ENCODE assay signal across 7 mouse cellular contexts in genomic region chr13:29835170-29835569, GRCm38 (mm10). TPM values are rescaled to one million over a fixed set of nuclear protein-coding genes. Genes with fewer than 3 reads are reported as not detected.
DNase-seq lines count a peak whose midpoint lies in the region; ATAC-seq and TF ChIP-seq lines count a peak whose summit lies in the region.

No protein-coding gene starts in this region.

- H3K27me3 ChIP-seq in embryonic facial prominence, embryonic 14.5 days (replicated peaks; ENCODE audit: control insufficient read depth, insufficient read depth, low read length) = no peaks in the 10 kb centered on the region
- H3K27me3 ChIP-seq in liver, embryonic 14.5 days (ENCODE audit: control insufficient read depth, insufficient read depth, low read length) = no peaks in the 10 kb centered on the region

- H3K4me1 ChIP-seq in embryonic facial prominence, embryonic 14.5 days (ENCODE audit: control insufficient read depth, insufficient read depth, low read length) = no peaks in the 10 kb centered on the region
- no peaks in the 10 kb centered on the region for H3K4me1 ChIP-seq in liver, embryonic 14.5 days (replicated peaks; ENCODE audit: control insufficient read depth in 2 of 2, insufficient read depth in 2 of 2, low read length in 1 of 2)

- intact Hi-C loops in left cerebral cortex, postnatal 36 days (cut with DNase I) = loop anchor here (2.0 to 5.0 kb wide), 2 partner anchors 876 to 1418 kb away; no protein-coding TSS in a partner anchor

- ATAC-seq in embryonic facial prominence, embryonic 14.5 days (ENCODE audit: low read depth) = no peak
- no peak for ATAC-seq in liver, embryonic 14.5 days (ENCODE audit: insufficient read depth)

- H3K9ac ChIP-seq in embryonic facial prominence, embryonic 14.5 days (ENCODE audit: low read depth, low read length) = no peak overlapping the region
- H3K9ac ChIP-seq in liver, embryonic 14.5 days (replicated peaks) = no peak overlapping the region

- no peak for TF ChIP-seq EP300 in liver, embryonic 14.5 days (IDR thresholded peaks at IDR 0.05; ENCODE audit: low read depth)

- H3K4me3 ChIP-seq in embryonic facial prominence, embryonic 14.5 days (ENCODE audit: low read depth, low read length) = no peak overlapping the region
- no peak overlapping the region for H3K4me3 ChIP-seq in liver, embryonic 14.5 days (ENCODE audit: insufficient read depth in 1 of 2, low read depth in 2 of 2, low read length in 2 of 2)

- no peak overlapping the region for H3K4me2 ChIP-seq in embryonic facial prominence, embryonic 14.5 days (ENCODE audit: low read depth, low read length)
- no peak overlapping the region for H3K4me2 ChIP-seq in liver, embryonic 14.5 days (ENCODE audit: low read depth)

- H3K9me3 ChIP-seq in embryonic facial prominence, embryonic 14.5 days (ENCODE audit: control insufficient read depth, low read length) = no peaks in the 10 kb centered on the region
- no peaks in the 10 kb centered on the region for H3K9me3 ChIP-seq in liver, embryonic 14.5 days (ENCODE audit: control insufficient read depth, low read length)

- no peak overlapping the region for H3K27ac ChIP-seq in embryonic facial prominence, embryonic 14.5 days (replicated peaks; ENCODE audit: low read depth, low read length)
- H3K27ac ChIP-seq in liver, embryonic 14.5 days = no peak overlapping the region

- DNase-seq in left cerebral cortex, adult 11 months (ENCODE audit: low spot score) = peak; percentile 24
- no peak for DNase-seq in left cerebral cortex, postnatal 36 days (ENCODE audit: low spot score in 2 of 2)
- DNase-seq in ES-CJ7 (ENCODE audit: low read depth, low spot score) (peak; percentile 55), ZHBTc4 (ENCODE audit: low read depth, low spot score) (peak; percentile 57)
- peak; percentile 63 for DNase-seq in embryonic facial prominence, embryonic 14.5 days (ENCODE audit: low spot score)
- DNase-seq in liver, embryonic 14.5 days (ENCODE audit: low read depth in 3 of 3, low spot score in 3 of 3) = no peak
- DNase-seq in thymus, postnatal 25 days = peak; percentile 47

- WGBS in embryonic facial prominence, embryonic 14.5 days = 28% methylated on average over 4 of the region's 4 CpGs
- WGBS in liver, embryonic 14.5 days (ENCODE audit: insufficient replicate concordance) = 27% methylated on average over 4 of the region's 4 CpGs

- H3K36me3 ChIP-seq in embryonic facial prominence, embryonic 14.5 days (ENCODE audit: control insufficient read depth, insufficient read depth, low read length) = no peaks in the 10 kb centered on the region; the same call in 1 of the 2 replicates
- no peaks in the 10 kb centered on the region for H3K36me3 ChIP-seq in liver, embryonic 14.5 days (replicated peaks; ENCODE audit: control insufficient read depth, insufficient read depth, low read depth)

- TF ChIP-seq CTCF in liver, embryonic 14.5 days (IDR thresholded peaks at IDR 0.05; ENCODE audit: low read depth) = peak; percentile 53; the same call in 1 of the 2 replicates

RNA-seq across cellular contexts. Expression of gene Cdkal1, which starts 20.3 kb away (rescaled TPM):
- 10 to 100 TPM; 20.7 to 22.7 TPM for total RNA-seq in left cerebral cortex, postnatal 36 days (2021)
- 25.9 and 30.9 TPM in 2 replicates for polyA plus RNA-seq in embryonic facial prominence, embryonic 14.5 days (2014; fragmentation: Nextera tagmentation; extraction: Ambion mirVana)
- 1.5 and 2.0 TPM in 2 replicates for polyA plus RNA-seq in liver, embryonic 14.5 days (2012; rRNA removed)
- 7.7 and 8.4 TPM in 2 replicates for polyA plus RNA-seq in liver, embryonic 14.5 days (2014; fragmentation: Nextera tagmentation; extraction: Ambion mirVana)

Comparison
In these comparisons a context has a peak if more than half of its experiments do, and no peak if none do; other contexts are left out.
1. DNase-seq: peak in left cerebral cortex, adult 11 months (single experiment), ES-CJ7 (single experiment), ZHBTc4 (single experiment), embryonic facial prominence, embryonic 14.5 days (single experiment) and thymus, postnatal 25 days (single experiment); none in left cerebral cortex, postnatal 36 days (0 of 2) and liver, embryonic 14.5 days (0 of 3).